Mouse (Mus musculus): ENCODE measurements around the gene Zfp36. TPM values are rescaled to one million over a fixed set of nuclear protein-coding genes. Genes with fewer than 3 reads are reported as not detected.

The Zfp36 gene
- total and polyA plus RNA-seq, 3 experiments, result 0.50 to 2.8 TPM; not detected in 1

- Histone ChIP-seq H3K27me3 (ENCODE audit: control insufficient read depth in 1 of 2, insufficient read depth in 2 of 2, low read length in 2 of 2) (no peaks in the 10 kb centered on the region), H3K9me3 (replicated peaks; ENCODE audit: insufficient read depth, low read length) (no peaks in the 10 kb centered on the region), H3K36me3 (ENCODE audit: control insufficient read depth in 1 of 2, insufficient read depth in 2 of 2, low read length in 2 of 2) (peaks cover 0 to 10% of the 10 kb centered on the region in 2 experiments; a peak in 2 of 4 replicates), H3K27ac (ENCODE audit: control insufficient read depth, low read depth, low read length) (peak overlapping the region; percentile 83), H3K4me3 (ENCODE audit: control insufficient read depth in 1 of 2, insufficient read depth in 1 of 2, low read depth in 2 of 2, low read length in 2 of 2) (peak overlapping the region; percentile 56 to 64), H3K9ac (ENCODE audit: control insufficient read depth, low read depth, low read length, poor library complexity, severe bottlenecking) (peak overlapping the region; percentile 80), H3K79me2 (ENCODE audit: control insufficient read depth, insufficient read depth, low read length, poor library complexity) (peaks cover 5% of the 10 kb centered on the region), H3K4me1 (ENCODE audit: control insufficient read depth in 1 of 2, insufficient read depth in 2 of 2, low read length in 2 of 2) (peaks cover 4 to 20% of the 10 kb centered on the region in 2 experiments)
- no peak for DNase-seq (ENCODE audit: low read depth, low spot score)
- TF ChIP-seq GATA1 (IDR thresholded peaks at IDR 0.05; ENCODE audit: low read depth, low read length) (0 out of 2 replicates have a peak, but pooled peaks have one; percentile 2), POLR2AphosphoS2 (IDR thresholded peaks at IDR 0.05; ENCODE audit: low read length) (no peak), SIN3A (IDR thresholded peaks at IDR 0.05; ENCODE audit: low read length) (peak; percentile 3; the same call in 1 of the 2 replicates), ZNF384 (IDR thresholded peaks at IDR 0.05; ENCODE audit: low read depth, low read length) (0 out of 2 replicates have a peak, but pooled peaks have one; percentile 18)
These were observed 3.9 kb downstream of the Zfp36 start for GRCm38 (mm10) chr7:28376011-28376771.

GRCm38 (mm10) chr7:28375176-28375921 lies 4.7 kb downstream of the Zfp36 start:
- Histone ChIP-seq H3K4me1 (ENCODE audit: control insufficient read depth in 1 of 2, insufficient read depth in 2 of 2, low read length in 2 of 2) (peaks cover 1 to 18% of the 10 kb centered on the region in 2 experiments; a peak in 3 of 4 replicates), H3K79me2 (ENCODE audit: control insufficient read depth, insufficient read depth, low read length, poor library complexity) (peaks cover 5% of the 10 kb centered on the region), H3K27me3 (ENCODE audit: control insufficient read depth in 1 of 2, insufficient read depth in 2 of 2, low read length in 2 of 2) (no peaks in the 10 kb centered on the region), H3K9me3 (replicated peaks; ENCODE audit: insufficient read depth, low read length) (no peaks in the 10 kb centered on the region), H3K36me3 (ENCODE audit: control insufficient read depth in 1 of 2, insufficient read depth in 2 of 2, low read length in 2 of 2) (peaks cover 0 to 8% of the 10 kb centered on the region in 2 experiments; a peak in 2 of 4 replicates), H3K9ac (ENCODE audit: control insufficient read depth, low read depth, low read length, poor library complexity, severe bottlenecking) (peak overlapping the region; percentile 80), H3K4me3 (ENCODE audit: control insufficient read depth in 1 of 2, insufficient read depth in 1 of 2, low read depth in 2 of 2, low read length in 2 of 2) (peak overlapping the region; percentile 68 to 83), H3K27ac (ENCODE audit: control insufficient read depth, low read depth, low read length) (peak overlapping the region; percentile 93)
- DNase-seq (ENCODE audit: low read depth, low spot score), result peak; percentile 96
- TF ChIP-seq RAD21 (IDR thresholded peaks at IDR 0.05; ENCODE audit: low read depth, low read length) (no peak), ELF1 (IDR thresholded peaks at IDR 0.05; ENCODE audit: low read depth, low read length) (peak; percentile 74), ZMIZ1 (IDR thresholded peaks at IDR 0.05; ENCODE audit: low read depth, low read length) (0 out of 2 replicates have a peak, but pooled peaks have one; percentile 46), ZNF384 (IDR thresholded peaks at IDR 0.05; ENCODE audit: low read depth, low read length) (no peak; the same call in 1 of the 2 replicates), ZKSCAN1 (IDR thresholded peaks at IDR 0.05; ENCODE audit: low read depth, low read length) (no peak), MXI1 (IDR thresholded peaks at IDR 0.05; ENCODE audit: low read depth, low read length) (no peak), NRF1 (IDR thresholded peaks at IDR 0.05; ENCODE audit: insufficient read depth, low read depth, low read length, poor library complexity, severe bottlenecking) (peak; percentile 10; the same call in 1 of the 2 replicates), ZC3H11A (IDR thresholded peaks at IDR 0.05; ENCODE audit: low read depth, low read length) (no peak), MYC (IDR thresholded peaks at IDR 0.05; ENCODE audit: low read depth, low read length) (no peak), E2F4 (IDR thresholded peaks at IDR 0.05; ENCODE audit: borderline replicate concordance, low read depth, low read length) (no peak), UBTF (IDR thresholded peaks at IDR 0.05; ENCODE audit: borderline replicate concordance, insufficient read depth, low read depth, low read length) (no peak), GATA1 (IDR thresholded peaks at IDR 0.05; ENCODE audit: low read depth, low read length) (no peak), GABPA (IDR thresholded peaks at IDR 0.05; ENCODE audit: low read depth, low read length) (no peak), NELFE (IDR thresholded peaks at IDR 0.05; ENCODE audit: low read depth, low read length) (peak; percentile 45), MAFK (IDR thresholded peaks at IDR 0.05; ENCODE audit: borderline replicate concordance, low read depth, low read length) (no peak), TBP (IDR thresholded peaks at IDR 0.05; ENCODE audit: low read depth, low read length) (peak; percentile 96), MAZ (IDR thresholded peaks at IDR 0.05; ENCODE audit: low read depth, low read length) (0 out of 2 replicates have a peak, but pooled peaks have one; percentile 62), TCF12 (IDR thresholded peaks at IDR 0.05; ENCODE audit: low read depth, low read length) (no peak), RCOR1 (IDR thresholded peaks at IDR 0.05; ENCODE audit: low read depth, low read length) (no peak), BHLHE40 (IDR thresholded peaks at IDR 0.05; ENCODE audit: borderline replicate concordance, low read depth, low read length) (no peak; the same call in 1 of the 2 replicates), MYB (IDR thresholded peaks at IDR 0.05; ENCODE audit: low read depth, low read length) (no peak), MAX (IDR thresholded peaks at IDR 0.05; ENCODE audit: low read length) (peak; percentile 45), POLR2A (IDR thresholded peaks at IDR 0.05; ENCODE audit: control insufficient read depth in 1 of 2, insufficient read depth in 1 of 2, low read depth in 1 of 2, low read length in 2 of 2, poor library complexity in 1 of 2) (peak; percentile 56 to 74; a peak in 3 of 4 replicates), MEF2A (IDR thresholded peaks at IDR 0.05; ENCODE audit: extremely low read depth, insufficient replicate concordance, low read depth, low read length, poor library complexity, severe bottlenecking) (no peak), USF1 (IDR thresholded peaks at IDR 0.05; ENCODE audit: low read depth, low read length) (no peak)
